Mouse (Mus musculus): ENCODE measurements at regions not wholly inside any gene's neighbourhood (a gene's known extent, or its start where the extent isn't known, plus 50 kb on each side); places are given as distances from the start of the nearest gene placed in this dataset.

DNA sequence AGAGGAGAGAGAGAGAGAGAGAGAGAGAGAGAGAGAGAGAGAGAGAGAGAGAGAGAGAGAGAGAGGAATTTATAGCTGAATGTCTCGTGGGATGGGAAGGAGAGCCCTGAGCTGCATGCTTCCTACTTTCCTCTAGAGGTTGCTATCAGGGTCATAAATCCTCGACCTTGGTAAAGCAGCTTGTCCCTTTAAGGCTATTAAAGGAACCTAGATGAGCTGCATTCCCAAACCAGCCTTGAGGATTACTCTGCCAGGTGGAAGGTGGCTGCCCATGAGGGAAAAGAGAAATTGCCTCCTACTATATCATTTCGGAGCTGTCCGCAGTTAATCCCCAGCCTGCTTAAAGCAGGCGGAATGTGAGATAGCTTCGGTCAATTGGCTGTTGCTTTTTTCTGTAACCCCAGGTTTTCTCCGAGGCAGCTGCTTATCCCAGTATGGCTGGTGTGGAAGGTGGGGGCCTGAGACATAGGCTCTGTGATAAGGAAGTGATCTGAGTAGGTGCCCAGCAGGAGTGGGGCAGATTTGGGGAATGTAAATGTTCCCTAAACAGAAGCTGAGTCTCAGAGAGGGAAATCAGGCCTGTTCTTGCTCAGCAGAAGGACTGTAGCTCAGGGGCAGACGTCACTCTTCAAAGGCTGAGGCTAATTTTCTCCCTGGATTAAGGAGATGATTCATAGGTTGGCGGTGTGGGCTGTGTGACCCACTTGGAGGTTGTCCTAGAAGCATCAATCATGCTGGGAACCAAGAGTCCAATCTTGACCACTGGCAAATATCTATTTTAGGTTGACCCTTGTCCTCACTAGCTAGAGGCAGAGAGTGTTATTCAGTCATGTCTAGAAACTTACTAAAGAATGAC is 255.2 kb upstream of the Camk1g start:
- H3K4me3 ChIP-seq (ENCODE audit: low read depth, low read length), result no peak overlapping the region
- TF ChIP-seq GATA2 (IDR thresholded peaks at IDR 0.05; ENCODE audit: borderline replicate concordance, low read depth, low read length) (no peak), GATA1 (IDR thresholded peaks at IDR 0.05; ENCODE audit: borderline replicate concordance, low read length) (no peak), CTCF (IDR thresholded peaks at IDR 0.05; ENCODE audit: low read depth, low read length) (no peak), POLR2AphosphoS5 (IDR thresholded peaks at IDR 0.05; ENCODE audit: insufficient replicate concordance, low read depth, low read length) (no peak), TAL1 (conservative IDR thresholded peaks at IDR 0.05; ENCODE audit: low read depth, low read length) (no peak)
- DNase-seq (ENCODE audit: low spot score) (no peak), ATAC-seq (ENCODE audit: extremely low read depth, insufficient number of reproducible peaks, low FRiP score, poor library complexity, severe bottlenecking) (no peak)
- no peaks in the 10 kb centered on the region for H3K9me3 ChIP-seq (replicated peaks)
- H3K27me3 ChIP-seq (ENCODE audit: insufficient read depth, low read length), result peaks cover 4% of the 10 kb centered on the region; the same call in 1 of the 2 replicates
- H3K36me3 ChIP-seq (replicated peaks), result no peaks in the 10 kb centered on the region
- H3K4me1 ChIP-seq (ENCODE audit: insufficient read depth, low read depth, low read length), result no peaks in the 10 kb centered on the region

DNA sequence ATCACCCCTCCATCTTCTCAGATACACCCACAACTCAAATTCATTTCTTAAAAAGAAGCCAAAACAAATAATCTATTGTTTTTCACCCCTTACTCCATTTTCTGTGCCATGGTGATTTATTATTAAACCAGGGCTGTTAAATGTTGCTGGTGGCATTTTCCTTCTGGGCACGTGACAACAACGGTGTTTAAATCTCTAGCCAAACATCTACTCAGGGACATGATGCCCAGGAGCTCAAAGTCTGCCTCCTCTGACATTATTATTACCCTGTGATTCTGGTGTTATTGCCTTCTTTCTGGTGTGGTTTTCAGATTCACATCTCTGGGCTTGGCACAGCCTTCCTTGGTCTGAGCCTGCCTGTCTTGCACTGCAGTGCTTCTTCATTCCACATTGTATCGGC is 253.5 kb upstream of the Camk1g start:
- no peak for DNase-seq (ENCODE audit: low spot score)
- H3K9me3 ChIP-seq (replicated peaks), result no peaks in the 10 kb centered on the region

DNA sequence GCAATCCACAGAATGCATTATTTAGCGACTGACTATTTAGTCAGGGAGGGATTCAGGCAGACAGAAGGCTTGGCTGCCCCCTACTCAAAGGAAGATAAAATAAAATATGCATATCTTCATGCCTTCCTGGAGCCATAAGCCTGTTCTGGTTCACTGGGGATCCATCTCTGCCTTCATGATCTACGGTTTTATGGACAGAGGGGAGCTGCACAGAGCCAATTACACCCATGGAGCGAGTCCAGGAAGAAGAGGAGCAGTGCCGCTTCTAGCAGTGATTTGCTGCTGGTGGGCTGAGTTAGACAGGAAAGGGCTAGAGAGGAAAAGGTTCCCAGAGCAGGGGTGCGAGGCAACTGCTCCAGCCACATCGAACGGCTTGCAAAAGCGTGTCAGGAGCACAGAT is 248.2 kb upstream of the Camk1g start:
- no peaks in the 10 kb centered on the region; the same call in 1 of the 2 replicates for H3K27me3 ChIP-seq (ENCODE audit: insufficient read depth, low read length)
- H3K9me3 ChIP-seq (replicated peaks), result no peaks in the 10 kb centered on the region
- ATAC-seq (ENCODE audit: extremely low read depth, insufficient number of reproducible peaks, low FRiP score, poor library complexity, severe bottlenecking) (no peak), DNase-seq (ENCODE audit: low spot score) (no peak)
- no peak overlapping the region for H3K4me3 ChIP-seq (ENCODE audit: low read depth, low read length)
- H3K36me3 ChIP-seq (replicated peaks), result no peaks in the 10 kb centered on the region
- TF ChIP-seq GATA2 (IDR thresholded peaks at IDR 0.05; ENCODE audit: borderline replicate concordance, low read depth, low read length) (no peak), POLR2AphosphoS5 (IDR thresholded peaks at IDR 0.05; ENCODE audit: insufficient replicate concordance, low read depth, low read length) (no peak), CTCF (IDR thresholded peaks at IDR 0.05; ENCODE audit: low read depth, low read length) (no peak), GATA1 (IDR thresholded peaks at IDR 0.05; ENCODE audit: borderline replicate concordance, low read length) (no peak), TAL1 (conservative IDR thresholded peaks at IDR 0.05; ENCODE audit: low read depth, low read length) (no peak)
- no peaks in the 10 kb centered on the region for H3K4me1 ChIP-seq (ENCODE audit: insufficient read depth, low read depth, low read length)

More for the DNA sequence above, 253.5 kb upstream of the Camk1g start:
- H3K4me1 ChIP-seq (ENCODE audit: insufficient read depth, low read depth, low read length), result no peaks in the 10 kb centered on the region
- H3K27me3 ChIP-seq (ENCODE audit: insufficient read depth, low read length), result peaks cover 4% of the 10 kb centered on the region; the same call in 1 of the 2 replicates
- H3K36me3 ChIP-seq (replicated peaks), result no peaks in the 10 kb centered on the region
- no peak overlapping the region for H3K4me3 ChIP-seq (ENCODE audit: low read depth, low read length)
- ATAC-seq (ENCODE audit: extremely low read depth, insufficient number of reproducible peaks, low FRiP score, poor library complexity, severe bottlenecking), result no peak
- TF ChIP-seq GATA2 (IDR thresholded peaks at IDR 0.05; ENCODE audit: borderline replicate concordance, low read depth, low read length) (no peak), POLR2AphosphoS5 (IDR thresholded peaks at IDR 0.05; ENCODE audit: insufficient replicate concordance, low read depth, low read length) (no peak), GATA1 (IDR thresholded peaks at IDR 0.05; ENCODE audit: borderline replicate concordance, low read length) (no peak), CTCF (IDR thresholded peaks at IDR 0.05; ENCODE audit: low read depth, low read length) (no peak), TAL1 (conservative IDR thresholded peaks at IDR 0.05; ENCODE audit: low read depth, low read length) (no peak)

DNA sequence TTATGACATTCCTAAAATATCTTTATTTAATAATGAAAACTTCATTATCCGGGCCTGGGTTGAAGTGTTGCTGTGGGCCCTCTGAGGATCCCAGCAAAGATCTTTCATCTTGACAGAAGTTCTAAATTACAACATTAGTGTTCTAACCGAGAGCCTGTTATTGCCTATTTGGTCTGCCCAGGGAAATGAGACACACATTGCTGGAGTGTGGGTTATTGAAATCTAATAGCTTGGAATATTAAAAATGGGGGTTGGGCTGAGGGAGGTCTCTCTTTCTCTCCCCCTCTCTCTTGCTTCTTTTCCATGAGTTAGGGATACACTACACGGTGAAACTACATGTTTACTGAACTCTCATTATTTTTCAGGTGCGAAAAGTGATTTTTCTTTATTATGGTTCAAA is 240.4 kb upstream of the Camk1g start:
- DNase-seq (ENCODE audit: low spot score) (no peak), ATAC-seq (ENCODE audit: extremely low read depth, insufficient number of reproducible peaks, low FRiP score, poor library complexity, severe bottlenecking) (no peak)
- H3K4me1 ChIP-seq (ENCODE audit: insufficient read depth, low read depth, low read length), result no peaks in the 10 kb centered on the region
- H3K27me3 ChIP-seq (ENCODE audit: insufficient read depth, low read length), result no peaks in the 10 kb centered on the region
- no peak for TF ChIP-seq POLR2AphosphoS5 (IDR thresholded peaks at IDR 0.05; ENCODE audit: insufficient replicate concordance, low read depth, low read length)
- TF ChIP-seq GATA1 (IDR thresholded peaks at IDR 0.05; ENCODE audit: borderline replicate concordance, low read length), result no peak
- TF ChIP-seq CTCF (IDR thresholded peaks at IDR 0.05; ENCODE audit: low read depth, low read length), result no peak
- no peak for TF ChIP-seq TAL1 (conservative IDR thresholded peaks at IDR 0.05; ENCODE audit: low read depth, low read length)
- TF ChIP-seq GATA2 (IDR thresholded peaks at IDR 0.05; ENCODE audit: borderline replicate concordance, low read depth, low read length), result no peak
- no peak overlapping the region for H3K4me3 ChIP-seq (ENCODE audit: low read depth, low read length)
- no peaks in the 10 kb centered on the region for H3K36me3 ChIP-seq (replicated peaks)
- no peaks in the 10 kb centered on the region for H3K9me3 ChIP-seq (replicated peaks)

DNA sequence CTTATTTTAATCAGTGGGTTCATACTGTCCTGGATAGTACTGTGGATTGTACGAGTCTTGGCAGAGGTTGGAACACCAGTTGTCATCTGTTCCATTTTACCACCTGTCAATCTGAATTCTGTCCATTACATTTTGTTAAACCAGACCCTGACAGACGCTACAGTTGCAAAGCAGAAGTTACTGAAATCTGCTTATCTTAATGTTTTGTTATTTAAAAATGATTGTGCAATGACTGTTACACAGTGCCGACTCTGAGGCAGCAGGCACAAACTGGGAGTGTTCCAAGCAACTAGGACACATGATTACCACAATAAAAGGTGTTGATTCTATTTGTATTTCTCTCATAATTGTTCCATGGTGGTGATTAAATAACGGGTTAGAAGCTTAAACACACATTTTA is 229.8 kb upstream of the Camk1g start:
- Histone ChIP-seq H3K4me1 (ENCODE audit: insufficient read depth, low read depth, low read length) (no peaks in the 10 kb centered on the region), H3K4me3 (ENCODE audit: low read depth, low read length) (no peak overlapping the region), H3K27me3 (ENCODE audit: insufficient read depth, low read length) (no peaks in the 10 kb centered on the region), H3K9me3 (replicated peaks) (no peaks in the 10 kb centered on the region), H3K36me3 (replicated peaks) (no peaks in the 10 kb centered on the region)
- ATAC-seq (ENCODE audit: extremely low read depth, insufficient number of reproducible peaks, low FRiP score, poor library complexity, severe bottlenecking) (no peak), DNase-seq (ENCODE audit: low spot score) (no peak)
- no peak for TF ChIP-seq GATA1 (IDR thresholded peaks at IDR 0.05; ENCODE audit: borderline replicate concordance, low read length)
- no peak for TF ChIP-seq TAL1 (conservative IDR thresholded peaks at IDR 0.05; ENCODE audit: low read depth, low read length)
- no peak for TF ChIP-seq GATA2 (IDR thresholded peaks at IDR 0.05; ENCODE audit: borderline replicate concordance, low read depth, low read length)
- TF ChIP-seq POLR2AphosphoS5 (IDR thresholded peaks at IDR 0.05; ENCODE audit: insufficient replicate concordance, low read depth, low read length), result no peak
- TF ChIP-seq CTCF (IDR thresholded peaks at IDR 0.05; ENCODE audit: low read depth, low read length), result no peak

DNA sequence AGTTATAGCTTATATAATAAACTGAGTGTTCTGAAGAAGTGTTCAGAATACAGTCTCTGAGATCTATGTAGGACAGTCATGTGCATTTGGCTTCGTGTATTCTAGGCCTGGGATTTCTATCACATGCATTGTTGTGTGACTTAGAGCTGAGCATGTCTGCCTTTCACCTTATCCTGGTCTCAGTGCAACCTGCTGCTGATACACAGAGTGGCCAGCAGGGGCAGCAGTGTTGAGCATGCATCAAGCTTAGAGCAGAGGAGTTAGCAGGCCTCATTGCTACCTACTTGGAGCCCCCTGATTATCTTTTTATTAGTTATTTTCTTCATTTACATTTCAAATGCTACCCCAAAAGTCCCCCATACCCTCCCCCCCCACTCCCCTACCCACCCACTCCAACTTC is 229.1 kb upstream of the Camk1g start:
- Histone ChIP-seq H3K36me3 (replicated peaks) (no peaks in the 10 kb centered on the region), H3K4me1 (ENCODE audit: insufficient read depth, low read depth, low read length) (no peaks in the 10 kb centered on the region), H3K4me3 (ENCODE audit: low read depth, low read length) (no peak overlapping the region), H3K27me3 (ENCODE audit: insufficient read depth, low read length) (no peaks in the 10 kb centered on the region), H3K9me3 (replicated peaks) (no peaks in the 10 kb centered on the region)
- ATAC-seq (ENCODE audit: extremely low read depth, insufficient number of reproducible peaks, low FRiP score, poor library complexity, severe bottlenecking) (peak; percentile 68; the same call in 1 of the 2 replicates), DNase-seq (ENCODE audit: low spot score) (peak; percentile 10)
- TF ChIP-seq CTCF (IDR thresholded peaks at IDR 0.05; ENCODE audit: low read depth, low read length) (peak; percentile 75; the same call in 1 of the 2 replicates), POLR2AphosphoS5 (IDR thresholded peaks at IDR 0.05; ENCODE audit: insufficient replicate concordance, low read depth, low read length) (no peak)
